Mouse (Mus musculus): ENCODE results near the gene Sh3pxd2a.

- no peak for TF ChIP-seq CTCF (conservative IDR thresholded peaks at IDR 0.05; ENCODE audit: low read length)
- no peak for TF ChIP-seq NANOG (IDR thresholded peaks at IDR 0.05; ENCODE audit: borderline replicate concordance, low read length)
- no peak for TF ChIP-seq POU5F1 (IDR thresholded peaks at IDR 0.05; ENCODE audit: borderline replicate concordance, low read length)
These were observed 127.0 kb downstream of the Sh3pxd2a start for GRCm38 (mm10) chr19:47337191-47337590.
